Mouse (Mus musculus): ENCODE data around the gene Olfr298. TPM values are rescaled to one million over a fixed set of nuclear protein-coding genes. Genes with fewer than 3 reads are reported as not detected.

Gene Olfr298
- not detected for total RNA-seq (2021)
- long read RNA-seq, experiment 1, result 0 reads
- long read RNA-seq, experiment 2, result 0 reads

- DNase-seq, result no peak
These were observed at the start of gene Olfr298 for GRCm38 (mm10) chr7:86492384-86492783. Gene Olfr298, minus strand, starts transcription at chr7:86492484.

GRCm38 (mm10) chr7:86519668-86520067 lies 27.4 kb upstream of the Olfr298 start, which contains the start of gene Olfr297:
Gene Olfr297, plus strand, starts transcription at chr7:86519968.
- DNase-seq, result no peak

- no peak for DNase-seq
These were observed 32.7 kb downstream of the Olfr298 start, which contains the start of gene Olfr299 for GRCm38 (mm10) chr7:86459621-86460020. Gene Olfr299, plus strand, starts transcription at chr7:86459921.

Other genes with a start within 250 kb of the Olfr298 start
- gene Vmn2r76, start 246.2 kb downstream of the Olfr298 start, total RNA-seq (2021), result not detected
- gene Olfr310, start 215.3 kb downstream of the Olfr298 start, total RNA-seq (2021), result not detected
- not detected for gene Olfr309, start 178.8 kb downstream of the Olfr298 start, total RNA-seq (2021)
- not detected for gene Olfr308, start 166.9 kb downstream of the Olfr298 start, total RNA-seq (2021)
- gene Olfr307, start 154.9 kb downstream of the Olfr298 start, total RNA-seq (2021), result not detected
- gene Olfr305, start 125.6 kb downstream of the Olfr298 start, total RNA-seq (2021), result not detected
- not detected for gene Olfr304, start 105.8 kb downstream of the Olfr298 start, total RNA-seq (2021)
- gene Olfr303, start 94.7 kb downstream of the Olfr298 start, total RNA-seq (2021), result not detected
- gene Olfr301, start 88.6 kb downstream of the Olfr298 start, total RNA-seq (2021), result not detected
- gene Olfr299, start 32.6 kb downstream of the Olfr298 start, total RNA-seq (2021), result not detected
- gene Olfr297, start 27.5 kb upstream of the Olfr298 start, total RNA-seq (2021), result not detected
- gene Olfr295, start 91.4 kb upstream of the Olfr298 start, total RNA-seq (2021), result not detected
- gene Olfr294, start 124.2 kb upstream of the Olfr298 start, total RNA-seq (2021), result not detected
- gene Olfr293, start 156.6 kb upstream of the Olfr298 start, total RNA-seq (2021), result not detected
- gene Olfr292, start 195.8 kb upstream of the Olfr298 start, total RNA-seq (2021), result not detected

Data from heart, adult 18-20 months (tissue).